Mouse (Mus musculus) neural tube, embryonic 12.5 days (tissue): Measurements from ENCODE around the gene Rpl22. TPM values are rescaled to one million over a fixed set of nuclear protein-coding genes. Genes with fewer than 3 reads are reported as not detected.

Source experiments
- ATAC-seq: fragments of 200-750 bp; cut with Nextera tagmentation; 2 replicates; pipeline ENCODE4 v1.8.0; 2017; ENCODE audit warnings: low read depth, mild to moderate bottlenecking, moderate TSS enrichment, moderate library complexity; ENCODE audit not compliant: low FRiP score
- H3K27ac ChIP-seq: fragments of 300-500 bp; sonication (generic); 2 replicates; pipeline ENCODE4 v1.5.1; 2016
- H3K27me3 ChIP-seq: fragments of 300-500 bp; sonication (generic); replicated peaks from 2 replicates; pipeline ENCODE4 v1.6.1; 2016; ENCODE audit warnings: mild to moderate bottlenecking
- H3K36me3 ChIP-seq: fragments of 300-500 bp; sonication (generic); 2 replicates; pipeline ENCODE4 v1.6.1; 2016; ENCODE audit warnings: mild to moderate bottlenecking
- H3K4me1 ChIP-seq: fragments of 300-500 bp; sonication (generic); 2 replicates; pipeline ENCODE4 v1.6.1; 2016
- H3K4me2 ChIP-seq: fragments of 300-500 bp; sonication (generic); replicated peaks from 2 replicates; pipeline ENCODE4 v1.6.1; 2016; ENCODE audit warnings: mild to moderate bottlenecking
- H3K4me3 ChIP-seq: fragments of 300-500 bp; sonication (generic); 2 replicates; pipeline ENCODE4 v1.5.1; 2016
- H3K9ac ChIP-seq: fragments of 300-500 bp; sonication (generic); 2 replicates; pipeline ENCODE4 v1.6.1; 2016; ENCODE audit warnings: mild to moderate bottlenecking
- H3K9me3 ChIP-seq: fragments of 300-500 bp; sonication (generic); 2 replicates; pipeline ENCODE4 v1.6.1; 2016; ENCODE audit warnings: mild to moderate bottlenecking
- WGBS: fragments of 180-500 bp; shearing (Covaris S2); methylation state at CpG from one replicate; pipeline ENCODE4 v1.1.7; 2016; 5-methylcytosine and 5-hydroxymethylcytosine counted together
- polyA plus RNA-seq: library from polyadenylated mRNA; unstranded; fragments of >200 nt; fragmentation: Nextera tagmentation; extraction: Ambion mirVana; gene quantifications from 2 replicates; pipeline ENCODE4 v1.2.1, GENCODE M21; 2016

The Rpl22 gene
- polyA plus RNA-seq, 1 experiment from 2014 or later: 255 TPM

- H3K4me2 ChIP-seq: peak overlapping the region; percentile 62
- no peak overlapping the region for H3K9ac ChIP-seq
- peaks cover 74% of the 10 kb centered on the region for H3K4me1 ChIP-seq
- H3K27me3 ChIP-seq: peaks cover 90% of the 10 kb centered on the region
- no peak overlapping the region for H3K27ac ChIP-seq
- no peak overlapping the region for H3K4me3 ChIP-seq
- no peak for ATAC-seq
- H3K9me3 ChIP-seq: no peaks in the 10 kb centered on the region
- no peaks in the 10 kb centered on the region for H3K36me3 ChIP-seq
- 24% methylated on average over 18 of the region's 18 CpGs for WGBS
These were observed 37.1 kb upstream of the Rpl22 start for GRCm38 (mm10) chr4:152288398-152288945.

GRCm38 (mm10) chr4:152290385-152290784, 35.2 kb upstream of the Rpl22 start:
- Histone ChIP-seq H3K4me2 (peak overlapping the region; percentile 66), H3K27ac (0 out of 2 replicates have a peak overlapping the region, but pooled peaks have one; percentile 17), H3K4me3 (peak overlapping the region; percentile 19), H3K27me3 (peaks cover 83% of the 10 kb centered on the region), H3K36me3 (no peaks in the 10 kb centered on the region), H3K9ac (peak overlapping the region; percentile 54), H3K4me1 (peaks cover 78% of the 10 kb centered on the region), H3K9me3 (no peaks in the 10 kb centered on the region)
- WGBS: 1% methylated on average over 39 of the region's 39 CpGs
- ATAC-seq: peak; percentile 30

- WGBS: 5% methylated on average over 11 of the region's 11 CpGs
- Histone ChIP-seq H3K4me3 (no peak overlapping the region), H3K27ac (no peak overlapping the region), H3K4me2 (peak overlapping the region; percentile 66), H3K9me3 (no peaks in the 10 kb centered on the region), H3K27me3 (peaks cover 83% of the 10 kb centered on the region), H3K9ac (no peak overlapping the region; the same call in 1 of the 2 replicates), H3K36me3 (no peaks in the 10 kb centered on the region), H3K4me1 (peaks cover 73% of the 10 kb centered on the region)
- ATAC-seq: no peak
These were observed 34.6 kb upstream of the Rpl22 start for GRCm38 (mm10) chr4:152290991-152291390.

- Histone ChIP-seq H3K4me1 (peaks cover 68% of the 10 kb centered on the region), H3K9me3 (no peaks in the 10 kb centered on the region), H3K27me3 (peaks cover 78% of the 10 kb centered on the region), H3K4me2 (peak within 1 kb of the TSS; percentile 66), H3K9ac (peak within 1 kb of the TSS; percentile 54), H3K36me3 (no peaks in the 10 kb centered on the region), H3K4me3 (peak within 1 kb of the TSS; percentile 19), H3K27ac (no peak within 1 kb of the TSS)
- no peak for ATAC-seq
- WGBS: 13% methylated on average over 6 of the region's 6 CpGs
These were observed 34.0 kb upstream of the Rpl22 start, which contains the start of gene Hes3 for GRCm38 (mm10) chr4:152291562-152291961. Hes3 (minus strand) TSS chr4:152291662.

GRCm38 (mm10) chr4:152292102-152292765, 33.3 kb upstream of the Rpl22 start:
- no peak for ATAC-seq

GRCm38 (mm10) chr4:152294188-152294929, 31.2 kb upstream of the Rpl22 start:
- Histone ChIP-seq H3K4me3 (no peak overlapping the region), H3K9ac (no peak overlapping the region)
- 49% methylated on average over 10 of the region's 10 CpGs for WGBS

More at GRCm38 (mm10) chr4:152292102-152292765, 33.3 kb upstream of the Rpl22 start:
- WGBS: 6% methylated on average over 12 of the region's 12 CpGs
- no peaks in the 10 kb centered on the region for H3K36me3 ChIP-seq
- H3K27me3 ChIP-seq: peaks cover 71% of the 10 kb centered on the region
- H3K4me3 ChIP-seq: no peak overlapping the region
- H3K4me1 ChIP-seq: peaks cover 61% of the 10 kb centered on the region
- peak overlapping the region; percentile 31 for H3K4me2 ChIP-seq
- H3K27ac ChIP-seq: no peak overlapping the region
- H3K9ac ChIP-seq: 0 out of 2 replicates have a peak overlapping the region, but pooled peaks have one; percentile 36
- no peaks in the 10 kb centered on the region for H3K9me3 ChIP-seq

GRCm38 (mm10) chr4:152295916-152296315, 29.6 kb upstream of the Rpl22 start:
- Histone ChIP-seq H3K36me3 (peaks cover 13% of the 10 kb centered on the region), H3K4me3 (no peak overlapping the region), H3K9ac (no peak overlapping the region), H3K27me3 (peaks cover 42% of the 10 kb centered on the region), H3K9me3 (no peaks in the 10 kb centered on the region), H3K27ac (no peak overlapping the region), H3K4me2 (0 out of 2 replicates have a peak overlapping the region, but pooled peaks have one; percentile 9), H3K4me1 (peaks cover 43% of the 10 kb centered on the region)
- WGBS: 47% methylated on average over 4 of the region's 4 CpGs
- no peak for ATAC-seq

More at GRCm38 (mm10) chr4:152294188-152294929, 31.2 kb upstream of the Rpl22 start:
- no peak overlapping the region for H3K27ac ChIP-seq
- H3K4me1 ChIP-seq: peaks cover 57% of the 10 kb centered on the region
- peaks cover 57% of the 10 kb centered on the region for H3K27me3 ChIP-seq
- ATAC-seq: no peak
- H3K36me3 ChIP-seq: no peaks in the 10 kb centered on the region
- H3K9me3 ChIP-seq: no peaks in the 10 kb centered on the region
- H3K4me2 ChIP-seq: no peak overlapping the region

GRCm38 (mm10) chr4:152296371-152296770, 29.2 kb upstream of the Rpl22 start:
- Histone ChIP-seq H3K9me3 (no peaks in the 10 kb centered on the region), H3K36me3 (peaks cover 18% of the 10 kb centered on the region), H3K27ac (no peak overlapping the region), H3K27me3 (peaks cover 37% of the 10 kb centered on the region), H3K4me1 (peaks cover 38% of the 10 kb centered on the region), H3K9ac (0 out of 2 replicates have a peak overlapping the region, but pooled peaks have one; percentile 40), H3K4me2 (peak overlapping the region; percentile 97), H3K4me3 (peak overlapping the region; percentile 95; the same call in 1 of the 2 replicates)
- 18% methylated on average over 8 of the region's 8 CpGs for WGBS
- ATAC-seq: no peak

- H3K4me2 ChIP-seq: peak within 1 kb of the TSS; percentile 97
- H3K9ac ChIP-seq: peak within 1 kb of the TSS; percentile 95
- H3K9me3 ChIP-seq: no peaks in the 10 kb centered on the region
- H3K27ac ChIP-seq: peak within 1 kb of the TSS; percentile 26; the same call in 1 of the 2 replicates
- WGBS: under 1% methylated on average over 119 of the region's 119 CpGs
- peaks cover 29% of the 10 kb centered on the region for H3K27me3 ChIP-seq
- peak within 1 kb of the TSS; percentile 95 for H3K4me3 ChIP-seq
- H3K36me3 ChIP-seq: peaks cover 20% of the 10 kb centered on the region
- peaks cover 30% of the 10 kb centered on the region for H3K4me1 ChIP-seq
- peak; percentile 95 for ATAC-seq
These were observed 28.4 kb upstream of the Rpl22 start, which contains the start of gene Icmt for GRCm38 (mm10) chr4:152296874-152297861. Icmt (plus strand) TSS chr4:152297227.

- H3K4me2 ChIP-seq: 0 out of 2 replicates have a peak overlapping the region, but pooled peaks have one; percentile 97
- peaks cover 17% of the 10 kb centered on the region for H3K27me3 ChIP-seq
- no peak for ATAC-seq
- peak overlapping the region; percentile 22; the same call in 1 of the 2 replicates for H3K9ac ChIP-seq
- peaks cover 14% of the 10 kb centered on the region for H3K4me1 ChIP-seq
- no peaks in the 10 kb centered on the region for H3K9me3 ChIP-seq
- no peak overlapping the region for H3K27ac ChIP-seq
- H3K36me3 ChIP-seq: peaks cover 33% of the 10 kb centered on the region
- WGBS: 87% methylated on average over 14 of the region's 14 CpGs
- no peak overlapping the region for H3K4me3 ChIP-seq
These were observed 26.7 kb upstream of the Rpl22 start for GRCm38 (mm10) chr4:152298836-152299235.

- peaks cover 7% of the 10 kb centered on the region for H3K27me3 ChIP-seq
- H3K36me3 ChIP-seq: peaks cover 45% of the 10 kb centered on the region
- WGBS: 95% methylated on average over 8 of the region's 8 CpGs
- no peak overlapping the region for H3K4me3 ChIP-seq
- ATAC-seq: no peak
- H3K9me3 ChIP-seq: no peaks in the 10 kb centered on the region
- H3K9ac ChIP-seq: no peak overlapping the region
- H3K27ac ChIP-seq: no peak overlapping the region
- peaks cover 10% of the 10 kb centered on the region for H3K4me1 ChIP-seq
- no peak overlapping the region for H3K4me2 ChIP-seq
These were observed 25.2 kb upstream of the Rpl22 start for GRCm38 (mm10) chr4:152300375-152300774.
